Mouse (Mus musculus) midbrain, embryonic 16.5 days (tissue): Measurements from ENCODE around the gene Spp2. TPM values are rescaled to one million over a fixed set of nuclear protein-coding genes. Genes with fewer than 3 reads are reported as not detected.
"Not testable (repeated sequence)": the region's sequence is repeated elsewhere in the genome, so short reads cannot be mapped to it uniquely, and the experiment has no call there.

Experiments
- ATAC-seq: fragments of 200-750 bp; cut with Nextera tagmentation; 2 replicates; pipeline ENCODE4 v1.8.0; 2017; ENCODE audit warnings: moderate TSS enrichment
- H3K27ac ChIP-seq: fragments of 300-500 bp; sonication (generic); 2 replicates; pipeline ENCODE4 v1.5.1; 2014; ENCODE audit warnings: mild to moderate bottlenecking, low read length, mixed read lengths
- H3K27me3 ChIP-seq: fragments of 300-500 bp; sonication (generic); 2 replicates; pipeline ENCODE4 v1.6.1; 2014; ENCODE audit warnings: low read depth, low read length, mixed read lengths; ENCODE audit not compliant: control insufficient read depth, insufficient read depth
- H3K36me3 ChIP-seq: fragments of 300-500 bp; sonication (generic); 2 replicates; pipeline ENCODE4 v1.6.1; 2014; ENCODE audit warnings: mild to moderate bottlenecking, low read length, moderate library complexity, mixed read lengths; ENCODE audit not compliant: control insufficient read depth, insufficient read depth
- H3K4me1 ChIP-seq: fragments of 300-500 bp; sonication (generic); 2 replicates; pipeline ENCODE4 v1.6.1; 2014; ENCODE audit warnings: mild to moderate bottlenecking, low read length, mixed read lengths; ENCODE audit not compliant: control insufficient read depth, insufficient read depth
- H3K4me2 ChIP-seq: fragments of 300-500 bp; sonication (generic); 2 replicates; pipeline ENCODE4 v1.6.1; 2014; ENCODE audit warnings: mild to moderate bottlenecking, low read length, mixed read lengths
- H3K4me3 ChIP-seq: fragments of 300-500 bp; sonication (generic); 2 replicates; pipeline ENCODE4 v1.5.1; 2014; ENCODE audit warnings: low read depth, mild to moderate bottlenecking, low read length, moderate library complexity, mixed read lengths
- H3K9ac ChIP-seq: fragments of 300-500 bp; sonication (generic); 2 replicates; pipeline ENCODE4 v1.6.1; 2014; ENCODE audit warnings: low read depth, low read length, mixed read lengths
- H3K9me3 ChIP-seq: fragments of 300-500 bp; sonication (generic); replicated peaks from 2 replicates; pipeline ENCODE4 v1.6.1; 2014; ENCODE audit warnings: mild to moderate bottlenecking, low read length, mixed read lengths; ENCODE audit not compliant: control insufficient read depth, poor library complexity, severe bottlenecking
- WGBS: fragments of 180-500 bp; shearing (Covaris S2); extraction: QIAGEN DNeasy Blood & Tissue Kit; methylation state at CpG from one replicate; pipeline ENCODE4 v1.1.7; 2014; 5-methylcytosine and 5-hydroxymethylcytosine counted together
- polyA plus RNA-seq: library from polyadenylated mRNA; unstranded; fragments of >200 nt; fragmentation: Nextera tagmentation; extraction: Ambion mirVana; gene quantifications from 2 replicates; pipeline ENCODE4 v1.2.1, GENCODE M21; 2015

Spp2 gene
- polyA plus RNA-seq, 1 experiment from 2014 or later = 0.74 TPM

DNA sequence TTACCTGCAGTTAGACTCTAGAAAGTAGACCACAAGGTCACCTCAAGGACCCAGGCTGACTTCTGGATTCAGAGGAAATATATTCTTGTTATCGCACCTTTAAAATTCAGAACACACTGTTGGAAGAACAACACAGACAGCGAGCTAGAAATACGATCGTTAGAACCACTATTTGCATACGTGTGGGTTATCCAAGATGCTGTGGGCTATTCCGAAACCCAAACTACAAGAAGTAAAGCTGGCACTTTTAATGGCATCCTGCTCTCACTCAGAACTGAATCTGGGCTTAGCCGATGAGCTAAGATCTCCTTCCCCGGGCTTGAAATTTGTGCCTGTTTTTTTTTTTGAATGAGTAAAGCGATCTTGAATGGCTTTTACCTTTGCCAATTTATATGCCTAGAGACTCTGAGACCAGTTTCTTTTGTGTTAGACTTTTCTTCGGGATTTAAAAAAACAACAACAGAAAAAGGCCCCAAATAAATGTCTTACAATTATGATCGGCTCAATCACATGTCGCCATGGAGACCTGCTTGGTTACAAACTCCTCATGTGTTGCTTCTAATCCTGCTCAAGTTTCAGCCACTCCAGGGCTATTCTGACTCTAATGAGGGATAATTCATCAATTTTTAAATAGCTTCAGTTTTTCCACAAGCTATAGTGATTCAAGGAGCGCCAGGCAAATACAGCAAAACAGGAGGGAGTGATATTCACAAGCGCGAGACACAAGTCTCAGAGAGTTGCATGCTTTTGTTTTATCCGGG is 39.7 kb downstream of the Spp2 start:
- Histone ChIP-seq H3K4me1 (peaks cover 13% of the 10 kb centered on the region; the same call in 1 of the 2 replicates), H3K27ac (peak overlapping the region; percentile 53), H3K27me3 (no peaks in the 10 kb centered on the region), H3K9ac (no peak overlapping the region), H3K4me2 (peak overlapping the region; percentile 37), H3K36me3 (no peaks in the 10 kb centered on the region), H3K9me3 (no peaks in the 10 kb centered on the region), H3K4me3 (no peak overlapping the region)
- 21% methylated on average over 16 of the region's 16 CpGs for WGBS
- ATAC-seq = peak; percentile 70; the same call in 1 of the 2 replicates

DNA sequence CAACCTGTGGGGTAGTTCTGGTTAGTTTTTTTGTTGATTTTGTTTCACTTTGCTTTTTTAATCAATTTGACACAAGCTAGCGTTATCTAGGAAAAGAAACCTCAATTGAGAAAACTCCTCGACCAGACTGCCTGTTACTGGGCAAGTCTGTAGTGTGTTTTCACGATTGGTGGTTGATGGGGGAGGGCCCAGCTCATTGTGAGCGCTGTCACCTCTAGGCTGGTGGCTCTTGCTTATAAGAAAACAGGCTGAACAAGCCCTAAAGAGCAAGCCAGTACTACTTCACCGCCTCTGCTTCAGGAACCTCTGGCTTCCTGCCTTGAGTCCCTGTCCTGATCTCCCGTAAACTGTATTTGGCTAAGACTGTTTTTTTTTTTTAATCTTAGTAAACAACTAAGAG is 40.7 kb downstream of the Spp2 start:
- H3K9me3 ChIP-seq = no peaks in the 10 kb centered on the region
- no peaks in the 10 kb centered on the region for H3K27me3 ChIP-seq
- no peak overlapping the region for H3K4me2 ChIP-seq
- no peak overlapping the region for H3K9ac ChIP-seq
- 5% methylated on average over 6 of the region's 6 CpGs for WGBS
- ATAC-seq = no peak
- peaks cover 13% of the 10 kb centered on the region; the same call in 1 of the 2 replicates for H3K4me1 ChIP-seq
- H3K36me3 ChIP-seq = no peaks in the 10 kb centered on the region
- H3K4me3 ChIP-seq = no peak overlapping the region
- no peak overlapping the region for H3K27ac ChIP-seq

DNA sequence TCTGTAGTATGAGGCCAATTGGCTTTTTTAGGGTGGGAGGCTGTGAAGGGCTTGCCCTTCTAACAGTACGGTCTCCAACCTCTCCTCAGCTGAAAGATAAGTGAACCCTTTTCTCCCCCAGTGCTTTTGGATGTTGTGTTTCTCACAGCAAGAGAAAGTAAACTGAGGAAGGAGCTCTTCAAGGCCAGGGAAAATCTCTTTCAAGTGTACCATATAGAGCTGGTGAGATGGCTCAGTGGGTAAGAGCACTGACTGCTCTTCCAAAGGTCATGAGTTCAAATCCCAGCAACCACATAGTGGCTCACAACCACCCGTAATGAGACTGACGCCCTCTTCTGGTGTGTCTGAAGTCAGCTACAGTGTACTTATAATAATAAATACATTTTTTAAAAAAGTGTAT is 41.3 kb downstream of the Spp2 start:
- H3K4me1 ChIP-seq = peaks cover 13% of the 10 kb centered on the region; the same call in 1 of the 2 replicates
- H3K4me3 ChIP-seq, H3K27me3 ChIP-seq, H3K4me2 ChIP-seq, ATAC-seq, H3K27ac ChIP-seq, H3K36me3 ChIP-seq, H3K9me3 ChIP-seq, H3K9ac ChIP-seq: not testable (repeated sequence)
- WGBS = 80% methylated on average over 3 of the region's 3 CpGs

- H3K27ac ChIP-seq = no peak overlapping the region
- H3K4me2 ChIP-seq = no peak overlapping the region
- no peaks in the 10 kb centered on the region for H3K9me3 ChIP-seq
- H3K36me3 ChIP-seq = no peaks in the 10 kb centered on the region
- no peak overlapping the region for H3K4me3 ChIP-seq
- WGBS = 93% methylated on average over 2 of the region's 2 CpGs
- no peak for ATAC-seq
- peaks cover 17% of the 10 kb centered on the region; the same call in 1 of the 2 replicates for H3K4me1 ChIP-seq
- no peak overlapping the region for H3K9ac ChIP-seq
- H3K27me3 ChIP-seq = no peaks in the 10 kb centered on the region
These were observed 43.0 kb downstream of the Spp2 start for GRCm38 (mm10) chr1:88449741-88450140.

DNA sequence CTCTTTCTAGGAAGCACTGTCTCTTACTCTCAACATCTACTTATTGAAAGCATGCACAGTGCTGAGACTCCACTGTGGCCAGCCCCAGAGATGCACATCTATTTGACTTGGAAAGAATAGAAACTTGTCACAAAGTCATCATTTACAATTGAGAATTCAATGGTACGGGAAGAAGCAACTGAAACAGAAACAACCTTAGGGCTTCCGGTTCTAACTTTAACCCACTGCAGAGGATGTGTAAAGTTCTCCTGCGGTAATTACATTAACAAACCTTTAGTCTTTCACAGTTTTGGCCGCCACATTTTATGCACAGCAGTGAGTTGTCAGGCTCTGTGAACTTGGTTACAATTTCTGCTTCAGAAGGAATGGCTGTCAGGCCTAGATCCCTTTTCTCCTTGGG is 43.9 kb downstream of the Spp2 start:
- Histone ChIP-seq H3K9ac (no peak overlapping the region), H3K27me3 (no peaks in the 10 kb centered on the region), H3K4me2 (no peak overlapping the region), H3K4me1 (peaks cover 17% of the 10 kb centered on the region; the same call in 1 of the 2 replicates), H3K27ac (no peak overlapping the region), H3K9me3 (no peaks in the 10 kb centered on the region), H3K4me3 (no peak overlapping the region), H3K36me3 (no peaks in the 10 kb centered on the region)
- ATAC-seq = no peak
- WGBS = 84% methylated on average over 4 of the region's 4 CpGs

DNA sequence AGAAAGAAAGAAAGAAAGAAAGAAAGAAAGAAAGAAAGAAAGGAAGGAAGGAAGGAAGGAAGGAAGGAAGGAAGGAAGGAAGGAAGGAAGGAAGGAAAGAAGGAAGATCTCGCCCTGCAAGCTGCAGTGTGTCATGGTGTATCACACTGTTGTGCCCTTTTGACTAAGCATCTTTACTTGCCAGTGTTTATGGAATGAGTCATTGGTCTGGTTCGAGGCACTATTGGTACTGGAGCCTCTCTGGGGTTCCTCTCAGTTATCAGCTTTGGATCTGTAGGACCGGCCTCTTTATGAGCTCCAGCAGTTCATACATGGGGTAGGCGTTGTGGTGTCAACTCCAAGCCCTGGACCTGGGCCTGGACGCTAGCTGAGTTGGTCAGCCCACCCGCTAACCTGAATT is 45.4 kb downstream of the Spp2 start:
- 94% methylated on average over 6 of the region's 6 CpGs for whole genome bisulfite sequencing
- H3K4me3 ChIP-seq = no peak overlapping the region
- no peak overlapping the region for H3K4me2 ChIP-seq
- no peak overlapping the region for H3K9ac ChIP-seq
- H3K4me1 ChIP-seq = peaks cover 12% of the 10 kb centered on the region; the same call in 1 of the 2 replicates
- no peak for ATAC-seq
- H3K27me3 ChIP-seq = no peaks in the 10 kb centered on the region
- no peaks in the 10 kb centered on the region for H3K36me3 ChIP-seq
- H3K27ac ChIP-seq = no peak overlapping the region
- no peaks in the 10 kb centered on the region for H3K9me3 ChIP-seq

- 51% methylated on average over 3 of the region's 3 CpGs for WGBS
- no peak overlapping the region for H3K27ac ChIP-seq
- H3K9ac ChIP-seq = no peak overlapping the region
- H3K4me1 ChIP-seq = peaks cover 8% of the 10 kb centered on the region; the same call in 1 of the 2 replicates
- H3K27me3 ChIP-seq = no peaks in the 10 kb centered on the region
- ATAC-seq = no peak
- no peaks in the 10 kb centered on the region; the same call in 1 of the 2 replicates for H3K9me3 ChIP-seq
- no peaks in the 10 kb centered on the region for H3K36me3 ChIP-seq
- H3K4me2 ChIP-seq = no peak overlapping the region
- H3K4me3 ChIP-seq = no peak overlapping the region
These were observed 47.9 kb downstream of the Spp2 start for GRCm38 (mm10) chr1:88454703-88455102.

GRCm38 (mm10) chr1:88455761-88456160 is 49.0 kb downstream of the Spp2 start:
- H3K27me3 ChIP-seq = no peaks in the 10 kb centered on the region
- 74% methylated on average over 3 of the region's 3 CpGs for WGBS

GRCm38 (mm10) chr1:88456451-88457072 is 49.8 kb downstream of the Spp2 start:
- Histone ChIP-seq H3K27ac (no peak overlapping the region), H3K4me2 (no peak overlapping the region), H3K9ac (no peak overlapping the region), H3K4me3 (no peak overlapping the region), H3K9me3 (no peaks in the 10 kb centered on the region; the same call in 1 of the 2 replicates), H3K4me1 (peaks cover 11% of the 10 kb centered on the region; the same call in 1 of the 2 replicates), H3K36me3 (no peaks in the 10 kb centered on the region), H3K27me3 (no peaks in the 10 kb centered on the region)
- peak; percentile 69 for ATAC-seq
- WGBS = 54% methylated on average over 14 of the region's 14 CpGs

More at GRCm38 (mm10) chr1:88455761-88456160, 49.0 kb downstream of the Spp2 start:
- no peak overlapping the region for H3K4me3 ChIP-seq
- H3K4me2 ChIP-seq = no peak overlapping the region
- 0 out of 2 replicates have a peak overlapping the region, but pooled peaks have one; percentile 4 for H3K27ac ChIP-seq
- no peaks in the 10 kb centered on the region for H3K36me3 ChIP-seq
- H3K9ac ChIP-seq = no peak overlapping the region
- no peak for ATAC-seq
- peaks cover 11% of the 10 kb centered on the region; the same call in 1 of the 2 replicates for H3K4me1 ChIP-seq
- no peaks in the 10 kb centered on the region; the same call in 1 of the 2 replicates for H3K9me3 ChIP-seq
